Mouse (Mus musculus) frontal cortex, postnatal 14 days (tissue): ENCODE measurements at regions not wholly inside any gene's neighbourhood (a gene's known extent, or its start where the extent isn't known, plus 50 kb on each side); places are given as distances from the start of the nearest gene placed in this dataset.

Experiments used
- DNase-seq, 2 experiments: peaks; one replicate each; pipeline ENCODE4 v3.0.0; 2022; ENCODE audit warnings: low spot score in 2 of 2

GRCm38 (mm10) chr16:78156876-78157232 is 144.4 kb upstream of the Cxadr start:
- DNase-seq, result no peak

DNA sequence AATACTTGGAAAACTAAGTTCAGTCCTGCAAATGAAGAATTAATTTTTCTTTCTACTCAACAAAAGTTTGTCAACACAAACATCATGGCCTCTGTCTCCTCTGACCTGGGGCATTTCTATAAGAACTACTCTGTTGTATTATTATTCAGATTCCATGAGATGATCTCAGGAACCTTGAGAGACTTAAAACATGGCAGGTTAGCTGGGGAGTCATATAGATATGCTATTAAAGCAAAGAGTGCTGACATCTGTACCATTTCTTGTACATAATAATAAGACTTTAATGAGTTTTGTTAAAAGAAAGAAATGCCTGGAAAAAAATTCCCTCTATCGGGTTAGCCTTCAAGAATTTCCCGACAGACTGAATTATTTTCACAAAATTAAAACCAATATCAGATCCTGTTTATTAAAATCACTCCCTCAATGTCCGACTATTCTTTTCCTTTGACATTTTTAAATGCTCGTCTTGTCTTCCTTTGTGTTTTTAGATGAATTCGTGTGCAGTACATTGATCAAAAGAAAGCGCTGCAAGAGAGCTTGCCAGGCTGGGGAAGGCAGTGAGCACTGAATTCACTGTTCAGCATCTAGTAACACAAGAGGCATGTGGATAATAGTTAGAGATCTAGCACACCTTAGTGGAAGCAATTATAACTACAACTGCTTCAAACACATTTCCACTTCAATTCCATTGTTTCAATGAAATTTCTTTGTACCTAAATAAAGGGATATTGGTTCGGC is 145.0 kb upstream of the Cxadr start:
- DNase-seq, result peak; percentile 22 to 28

DNA sequence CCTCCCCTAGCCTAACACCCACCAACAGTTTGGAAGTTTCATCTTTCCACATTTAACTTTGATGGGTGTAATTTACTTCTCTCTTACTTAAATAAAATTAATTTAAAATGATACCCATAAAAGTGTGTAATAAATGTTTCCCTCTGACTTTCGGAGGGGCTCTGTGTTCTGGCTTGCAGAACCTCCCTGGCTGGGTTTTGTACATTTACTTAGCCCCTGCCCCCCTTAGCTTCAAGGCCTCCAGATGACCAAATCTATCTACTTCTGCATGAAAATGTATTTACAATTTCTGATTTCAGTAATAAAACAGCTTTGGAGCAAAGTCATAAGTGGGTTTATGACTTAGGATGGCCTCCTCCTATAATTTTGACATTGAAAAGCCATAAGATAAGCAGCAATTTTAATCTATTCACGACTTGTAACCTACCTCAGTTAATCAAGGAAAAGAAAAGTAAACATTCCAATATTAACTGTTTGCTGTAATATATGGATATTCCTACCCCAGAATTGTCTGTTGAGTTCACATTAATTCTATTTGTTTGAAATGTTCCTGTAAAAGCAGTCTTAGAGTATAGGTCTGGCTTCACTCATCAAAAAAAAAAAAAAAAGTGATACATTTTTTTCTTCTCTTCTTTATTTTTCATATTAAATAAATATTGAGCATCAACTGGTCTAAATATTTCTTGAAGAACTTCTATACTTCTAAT is 147.2 kb upstream of the Cxadr start:
- DNase-seq, result no peak

GRCm38 (mm10) chr16:78144146-78144545 is 157.1 kb upstream of the Cxadr start:
- DNase-seq, result no peak

GRCm38 (mm10) chr16:78135501-78135900 is 165.8 kb upstream of the Cxadr start:
- no peak for DNase-seq

DNA sequence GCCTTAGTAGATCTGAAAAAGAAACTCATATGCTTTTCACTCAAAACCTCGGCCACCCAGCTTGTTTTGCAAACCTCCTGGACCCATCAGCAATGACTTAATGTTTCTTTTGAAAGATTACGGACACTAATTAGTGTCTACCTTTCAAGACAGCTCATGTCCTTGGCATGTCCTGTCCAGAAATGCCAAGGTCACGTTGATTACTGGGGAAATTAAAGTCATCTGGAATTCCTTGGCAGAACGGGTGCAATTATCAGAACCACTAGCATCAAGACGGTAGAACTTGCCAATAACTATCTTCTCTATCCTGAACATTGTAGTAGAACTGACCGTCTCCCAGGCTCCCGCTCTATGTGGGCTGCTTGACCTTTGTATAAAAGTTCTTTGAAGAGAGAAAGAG is 166.8 kb upstream of the Cxadr start:
- no peak for DNase-seq

DNA sequence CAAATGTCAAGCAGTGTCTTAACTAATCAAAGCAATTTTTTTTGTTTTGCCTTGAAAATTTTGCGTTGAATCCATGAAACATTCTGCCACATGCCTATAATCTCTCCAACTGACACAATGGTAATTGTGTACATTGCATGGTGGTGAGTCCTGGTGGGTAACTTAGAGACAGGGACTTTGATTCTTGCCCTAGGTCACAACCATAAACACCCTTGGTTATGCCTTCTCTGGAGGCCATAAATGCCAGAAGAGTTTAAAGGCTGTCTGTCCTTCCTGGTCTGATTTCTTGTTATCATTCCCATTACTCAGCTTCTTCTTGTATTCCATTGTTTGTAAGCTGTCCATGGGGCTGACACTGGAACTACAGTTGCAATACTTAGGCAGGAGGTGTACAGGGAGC is 179.6 kb upstream of the Cxadr start:
- no peak for DNase-seq

- no peak for DNase-seq
These were observed 180.9 kb upstream of the Cxadr start for GRCm38 (mm10) chr16:78120346-78120899.

- DNase-seq, result no peak
These were observed 197.0 kb upstream of the Cxadr start for GRCm38 (mm10) chr16:78104246-78104645.

DNA sequence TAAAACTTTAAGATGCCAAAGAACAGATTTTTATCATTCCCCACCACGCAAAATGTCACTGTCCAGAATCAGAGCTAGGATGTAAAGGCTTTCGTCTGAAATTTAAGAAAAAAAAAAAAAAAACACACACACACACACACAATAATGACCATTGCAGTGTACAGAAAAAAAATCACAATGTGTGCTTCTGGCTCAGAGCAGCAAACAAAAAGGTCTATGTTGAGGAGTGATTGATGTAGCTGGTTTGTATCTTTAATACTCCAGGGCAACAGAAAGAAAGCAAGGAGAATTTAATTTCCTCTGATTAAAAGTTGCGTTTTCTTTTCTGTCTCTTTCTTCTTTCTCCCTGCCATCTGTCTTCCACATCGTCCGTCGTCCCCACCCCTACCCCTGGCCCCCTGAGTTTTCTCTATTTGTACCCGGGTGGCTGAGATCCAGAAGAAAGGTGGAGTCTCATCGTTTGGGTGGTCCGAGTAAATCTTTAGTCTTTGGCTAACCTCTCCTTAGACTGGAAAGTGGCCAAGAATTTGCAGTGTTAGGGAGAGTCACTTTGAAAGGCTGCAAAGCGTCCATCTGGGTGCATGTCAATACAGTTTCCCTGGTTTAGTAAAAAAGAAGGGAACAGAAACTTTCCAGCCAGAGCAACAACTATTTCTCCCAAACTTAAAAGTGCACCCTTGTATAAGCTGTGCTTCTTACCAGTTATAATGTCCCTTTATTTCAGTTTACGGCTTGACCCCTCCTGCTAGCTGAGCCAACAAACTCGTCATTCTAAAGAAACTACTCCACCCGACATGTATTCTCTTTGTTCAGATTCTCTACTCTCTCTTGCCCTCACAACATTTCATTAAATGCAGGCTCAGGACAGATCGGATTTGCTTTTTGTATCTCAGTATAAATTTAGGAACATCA is 199.6 kb upstream of the Cxadr start:
- DNase-seq, result no peak

DNA sequence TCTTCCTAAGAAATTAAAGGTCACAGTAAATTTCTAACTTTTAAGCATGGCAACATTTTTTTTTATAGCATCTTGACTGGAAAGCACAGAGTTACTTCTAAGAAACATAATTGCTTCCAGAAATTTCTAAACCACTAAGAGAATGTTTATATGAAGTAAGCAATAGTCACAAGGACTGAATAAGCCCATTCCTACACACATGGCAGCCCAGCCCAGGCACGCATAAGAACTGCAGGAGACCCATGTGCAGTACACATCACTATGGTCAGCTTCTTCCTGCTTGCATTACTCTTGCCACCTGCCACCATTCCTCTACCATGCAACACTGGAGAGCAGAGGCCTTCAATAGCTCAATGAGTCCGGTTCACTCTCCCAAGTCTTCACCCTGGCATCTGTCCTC is 201.4 kb upstream of the Cxadr start:
- no peak for DNase-seq

- no peak for DNase-seq
These were observed 202.2 kb upstream of the Cxadr start for GRCm38 (mm10) chr16:78099114-78099513.

DNA sequence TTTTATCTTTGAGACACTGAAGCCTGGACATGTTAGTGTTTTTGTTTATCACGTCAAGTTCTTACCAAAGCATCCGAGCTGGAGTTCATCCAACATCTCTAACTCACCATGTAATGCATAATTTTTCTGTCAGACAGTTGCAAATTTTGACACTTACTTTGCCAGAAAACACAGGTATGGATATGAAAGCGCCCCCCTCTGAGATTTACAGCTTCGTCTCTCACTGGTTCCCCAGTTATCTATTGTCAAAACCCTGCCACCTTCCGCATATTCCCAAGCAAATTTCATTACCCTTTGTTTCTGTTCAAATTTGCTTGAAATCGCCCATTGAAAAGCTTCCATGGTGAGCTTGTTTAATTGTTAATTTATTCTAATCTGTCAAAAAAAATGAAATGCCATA is 202.7 kb upstream of the Cxadr start:
- no peak for DNase-seq

DNA sequence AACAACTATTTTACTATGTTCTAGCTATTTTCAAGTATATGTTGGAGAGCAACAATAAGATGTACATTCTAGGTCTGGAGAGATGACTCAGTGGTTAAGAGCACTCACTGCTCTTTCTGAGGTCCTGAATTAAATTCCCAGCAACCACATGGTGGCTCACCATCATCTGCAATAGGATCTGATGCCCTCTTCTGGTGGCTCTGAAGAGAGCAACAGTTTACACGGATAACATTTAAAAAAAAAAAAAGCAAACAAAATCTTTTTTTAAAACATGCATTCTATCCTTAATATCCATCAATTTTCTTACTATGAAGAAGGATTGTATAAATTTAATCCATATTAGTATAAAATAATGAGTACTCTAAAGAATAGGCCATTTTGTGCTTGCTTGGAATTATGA is 204.7 kb upstream of the Cxadr start:
- no peak for DNase-seq

DNA sequence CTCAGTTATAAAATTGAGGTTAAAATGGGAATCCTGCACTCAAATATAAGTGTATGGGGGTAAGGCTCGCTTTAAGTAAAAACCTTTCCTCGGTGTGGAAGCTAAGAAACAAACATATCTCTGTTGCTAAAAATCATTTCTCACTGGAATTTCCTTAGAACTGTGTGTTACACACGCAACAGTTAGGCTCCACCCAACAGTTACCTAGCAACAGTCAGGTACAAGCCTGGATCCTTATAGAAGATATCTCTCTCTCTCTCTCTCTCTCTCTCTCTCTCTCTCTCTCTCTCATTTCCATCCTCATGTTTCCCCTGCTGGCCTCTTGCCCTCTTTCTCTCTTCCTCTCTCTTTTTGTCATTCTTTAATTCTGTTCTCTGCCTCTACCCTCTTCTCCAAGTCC is 211.1 kb upstream of the Cxadr start:
- DNase-seq, result no peak

GRCm38 (mm10) chr16:78067532-78068118 is 233.7 kb upstream of the Cxadr start:
- DNase-seq, result no peak

- no peak for DNase-seq
These were observed 240.8 kb upstream of the Cxadr start for GRCm38 (mm10) chr16:78060516-78060915.

DNA sequence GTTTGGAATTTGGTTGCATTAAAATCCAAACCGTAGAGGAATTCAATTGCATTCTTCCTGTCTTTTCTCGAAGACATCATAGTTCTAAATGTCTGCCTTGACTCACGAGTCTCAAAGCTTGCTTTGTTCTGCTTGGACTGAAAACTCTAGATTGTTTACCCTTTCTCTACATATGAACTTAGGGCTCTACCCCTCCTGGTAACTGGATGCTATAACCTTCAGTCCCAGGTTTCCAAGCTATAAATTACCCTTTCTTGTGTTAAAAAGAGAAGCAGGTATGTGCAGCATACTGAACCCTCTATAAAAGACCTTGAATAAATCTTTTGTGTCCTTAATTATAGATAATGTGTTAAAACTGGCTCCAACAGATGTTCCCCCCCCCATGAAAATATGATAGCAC is 243.7 kb upstream of the Cxadr start:
- no peak for DNase-seq

DNA sequence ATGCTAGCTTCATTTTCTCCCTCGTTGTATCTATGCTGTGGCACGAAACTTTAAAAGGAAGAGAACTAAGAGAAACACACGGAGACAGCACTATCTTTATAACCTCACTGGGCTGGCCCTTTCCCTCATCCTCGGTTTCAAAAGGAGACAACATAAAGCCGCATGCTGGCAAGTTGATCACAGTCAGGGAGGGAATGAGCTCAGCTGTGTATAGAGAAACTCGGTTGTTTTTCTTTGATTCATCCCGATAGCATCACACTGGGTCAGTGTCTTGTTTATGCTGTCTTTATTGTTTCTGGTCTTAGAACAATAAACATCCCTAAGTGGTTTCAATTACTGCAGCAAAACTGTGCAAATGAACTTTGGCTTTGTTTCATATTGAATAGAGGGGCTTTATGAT is 249.2 kb upstream of the Cxadr start:
- no peak for DNase-seq

- no peak for DNase-seq
These were observed 261.0 kb upstream of the Cxadr start for GRCm38 (mm10) chr16:78040149-78040920.
